Mouse (Mus musculus) adrenal gland, adult 8-10 months (tissue): ENCODE measurements at regions not wholly inside any gene's neighbourhood (a gene's known extent, or its start where the extent isn't known, plus 50 kb on each side); places are given as distances from the start of the nearest gene placed in this dataset.

ENCODE experiments used
- DNase-seq: peaks from one replicate; pipeline ENCODE4 v3.0.0; 2022

DNA sequence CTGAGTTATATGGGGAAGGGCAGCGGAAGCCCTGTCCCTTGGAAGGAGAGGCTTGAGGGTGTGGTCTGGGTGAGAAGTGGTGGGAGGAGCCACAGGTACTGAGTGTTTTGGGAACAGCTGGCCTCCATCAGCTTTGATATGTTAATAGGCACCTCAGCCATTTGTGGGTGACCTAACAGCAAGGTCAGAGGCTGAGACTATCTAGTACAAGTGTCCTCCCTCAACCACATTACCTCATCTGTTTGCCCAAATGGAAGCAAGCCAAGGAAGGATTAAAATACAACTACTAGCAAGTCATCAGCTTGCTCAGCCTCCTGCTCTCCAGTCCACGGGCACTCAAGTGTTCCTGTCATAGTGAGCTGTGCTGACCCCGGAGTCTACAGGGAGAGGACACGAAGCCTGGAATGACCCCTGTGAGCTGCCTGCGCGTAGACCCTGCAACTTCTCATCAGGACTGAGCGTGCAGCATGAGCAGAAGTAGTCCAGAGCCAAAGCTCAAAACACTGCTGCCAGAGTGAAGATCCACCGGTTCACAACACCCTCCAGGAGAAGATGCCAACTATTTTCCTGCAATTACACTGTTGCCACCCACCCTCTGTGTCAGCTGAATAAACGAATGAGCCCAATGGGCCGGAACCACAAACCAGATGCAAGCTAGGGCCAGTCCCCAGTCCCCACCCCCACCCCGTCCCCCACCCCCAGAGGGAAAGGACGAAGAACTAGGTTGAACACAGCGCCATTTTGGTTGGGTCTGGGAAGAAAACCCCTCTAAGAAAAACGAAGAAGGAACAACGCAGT, 239.6 kb downstream of the Qk start:
- peak; percentile 20 for DNase-seq

DNA sequence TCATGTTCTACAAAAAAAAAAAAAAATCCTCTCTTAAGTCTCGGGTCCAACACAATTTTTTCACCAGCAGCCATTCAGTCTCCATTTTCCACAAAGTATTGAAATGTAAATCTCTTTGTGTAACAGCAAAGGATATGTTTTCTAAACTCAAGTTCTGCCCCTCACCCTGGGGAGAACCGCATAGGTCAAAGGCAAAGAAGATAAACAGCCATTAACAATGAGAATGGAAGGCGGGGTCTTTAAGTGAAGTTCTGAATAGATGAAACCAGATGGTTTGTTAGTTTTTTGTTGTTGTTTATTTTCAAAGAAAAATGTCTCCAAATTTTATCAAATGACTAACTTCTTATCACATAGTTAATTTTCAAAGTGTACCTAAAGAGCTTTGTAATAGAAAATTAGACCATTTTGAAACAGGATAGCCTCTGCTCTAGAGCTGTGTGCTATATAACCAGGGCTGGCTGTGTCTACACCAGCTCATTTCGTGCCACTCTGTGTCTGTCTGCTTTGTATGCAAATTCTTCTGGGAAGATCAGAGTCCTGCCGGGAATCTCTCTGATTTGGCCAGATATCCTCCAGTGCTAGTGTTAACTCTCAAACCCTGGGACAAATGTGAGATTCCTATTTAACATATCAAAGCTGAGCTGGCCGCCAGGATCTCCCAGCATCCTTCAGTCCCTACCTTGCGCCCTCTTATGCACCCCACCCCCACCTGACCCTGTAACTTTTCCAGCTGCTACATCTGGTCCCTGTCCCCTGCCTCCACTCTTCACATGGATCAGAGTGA, 240.9 kb downstream of the Qk start:
- DNase-seq = no peak

DNA sequence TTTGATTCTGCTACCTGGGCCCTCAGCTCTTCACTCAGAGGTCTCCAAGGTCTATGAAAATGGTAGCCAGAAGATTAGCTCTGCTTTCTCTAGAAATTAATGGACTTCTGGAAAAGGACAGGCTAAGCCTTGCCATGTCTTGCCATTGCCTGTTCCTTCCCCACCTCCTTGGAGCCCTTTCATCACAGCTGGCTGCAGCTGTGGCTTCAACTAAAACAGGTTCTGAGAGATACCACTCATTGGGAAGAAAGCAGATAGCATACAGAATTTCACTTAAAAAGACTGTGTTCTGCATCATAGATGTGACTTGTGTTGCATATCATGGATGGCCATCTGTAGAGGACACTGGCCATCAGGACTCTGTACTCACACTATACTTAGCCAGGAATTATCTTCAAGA, 246.4 kb downstream of the Qk start:
- no peak for DNase-seq

DNA sequence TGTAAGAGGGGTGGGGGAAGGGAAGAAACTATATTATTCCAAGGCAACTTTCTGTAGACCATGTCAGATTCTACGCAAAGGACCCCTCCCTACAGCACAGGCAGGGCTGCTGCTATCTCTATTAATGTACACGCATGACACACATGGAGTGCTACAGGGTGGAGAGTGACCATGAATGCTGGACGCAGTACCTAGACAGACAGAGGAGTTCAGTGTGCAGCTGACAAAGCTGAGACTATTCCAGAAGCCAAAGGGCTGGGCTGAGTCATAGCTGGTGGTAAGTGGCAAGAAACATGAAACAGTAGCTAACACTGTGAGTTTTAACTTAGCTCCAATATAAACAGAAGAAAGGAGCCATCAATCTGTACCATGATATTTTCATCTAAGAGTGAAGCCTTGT, 250.4 kb downstream of the Qk start:
- DNase-seq = no peak

DNA sequence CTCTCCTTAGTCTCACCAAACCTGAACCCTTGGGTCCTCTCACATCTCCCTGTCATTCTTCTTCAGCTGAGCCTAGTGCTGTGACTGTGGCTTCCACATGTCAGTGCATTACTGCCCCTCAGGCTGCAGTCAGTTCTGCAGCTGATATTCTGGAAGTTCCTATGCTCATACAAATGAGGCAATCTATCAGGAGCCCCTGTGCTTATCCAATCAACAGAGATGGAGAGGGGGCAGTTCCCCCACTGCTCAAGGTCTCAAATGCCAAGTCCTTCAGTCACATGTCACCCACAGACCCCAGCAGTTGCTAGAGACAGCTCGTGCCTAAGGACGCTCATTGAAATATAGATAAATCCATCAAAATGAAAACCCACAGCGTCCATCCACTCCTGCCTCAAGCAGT, 254.5 kb downstream of the Qk start:
- DNase-seq = no peak

GRCm38 (mm10) chr17:10062546-10063100, 257.0 kb downstream of the Qk start:
- no peak for DNase-seq

DNA sequence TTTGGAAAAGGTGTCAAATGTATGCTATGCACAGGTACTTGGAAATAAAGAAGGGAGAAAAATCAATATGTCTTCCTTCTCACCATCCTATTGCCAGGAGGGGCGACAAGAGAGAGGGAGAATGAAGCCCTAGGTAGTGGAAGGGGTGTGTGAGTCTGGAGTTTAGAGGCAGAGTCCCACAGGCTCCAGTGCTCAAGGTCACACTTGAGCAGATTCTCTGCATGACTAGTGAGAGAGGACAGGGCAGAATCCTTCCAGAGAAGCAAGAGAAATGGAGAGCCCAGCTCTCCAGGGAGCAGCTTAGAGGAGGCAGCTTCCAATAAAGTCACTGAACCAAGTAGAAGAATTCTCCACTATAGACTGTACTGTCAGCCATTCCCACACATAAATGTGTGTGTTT, 261.9 kb downstream of the Qk start:
- no peak for DNase-seq

DNA sequence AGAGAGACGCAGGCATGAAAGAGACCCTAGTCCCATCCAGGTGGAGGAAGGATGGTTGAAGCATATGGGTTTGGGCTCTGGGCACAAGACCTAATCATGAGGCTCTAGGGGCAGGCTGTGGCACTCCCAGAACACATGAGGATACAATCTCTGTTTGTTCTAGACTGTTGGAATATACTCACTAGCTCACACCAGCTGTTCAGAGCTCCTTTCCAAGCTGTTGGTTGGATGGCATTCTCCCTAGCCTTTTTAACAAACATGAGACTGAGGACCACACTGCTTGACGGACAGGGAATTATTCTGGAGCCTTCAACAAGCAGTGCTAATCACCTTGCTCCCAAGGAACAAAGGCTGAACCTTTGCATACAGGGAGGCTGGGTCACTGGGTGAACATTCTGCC, 263.6 kb downstream of the Qk start:
- no peak for DNase-seq

- peak; percentile 73 for DNase-seq
Measured at GRCm38 (mm10) chr17:10054375-10054774, 265.3 kb downstream of the Qk start.

DNA sequence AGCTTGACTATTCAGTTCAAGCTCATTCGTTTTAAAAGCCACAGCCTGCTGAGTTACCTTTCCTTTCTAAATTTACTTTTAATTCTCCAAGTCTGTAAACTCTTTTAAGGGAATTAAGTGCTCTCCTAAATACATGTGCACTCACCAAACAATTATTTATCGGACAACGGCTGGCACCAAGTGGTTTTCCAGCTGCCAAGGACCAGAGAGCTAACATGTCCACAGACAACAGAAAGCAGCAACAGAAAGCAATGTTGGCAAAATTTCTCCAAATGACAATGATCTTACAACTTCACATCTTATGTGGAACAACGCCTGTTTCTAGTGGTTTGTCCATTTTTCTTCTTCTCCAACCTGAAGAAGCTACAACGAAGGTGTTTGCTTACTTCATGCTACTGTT, 275.3 kb downstream of the Qk start:
- no peak for DNase-seq

- DNase-seq = no peak
Measured at GRCm38 (mm10) chr17:10042042-10042652, 277.5 kb downstream of the Qk start.

GRCm38 (mm10) chr17:10040951-10041359, 278.7 kb downstream of the Qk start:
- DNase-seq = peak; percentile 29

DNA sequence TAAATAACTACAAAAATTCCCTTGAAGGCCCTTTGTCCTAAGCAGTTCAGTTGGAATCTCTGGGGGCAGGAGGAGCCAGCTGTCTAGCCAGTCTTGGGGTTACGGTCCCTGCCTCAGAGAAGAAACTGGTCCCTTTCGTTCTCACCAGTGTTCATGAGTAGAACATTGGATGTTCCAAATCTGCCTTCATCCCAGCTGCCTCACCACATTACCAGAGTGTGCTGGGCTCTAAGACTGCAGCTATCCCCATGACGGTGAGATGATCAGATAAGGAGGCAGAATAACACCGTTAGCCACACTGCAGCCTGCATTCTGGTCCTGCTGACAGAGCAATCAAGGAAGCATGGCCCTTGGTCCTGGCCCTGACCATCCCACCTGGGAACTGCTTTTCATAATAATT, 279.3 kb downstream of the Qk start:
- DNase-seq = no peak

DNA sequence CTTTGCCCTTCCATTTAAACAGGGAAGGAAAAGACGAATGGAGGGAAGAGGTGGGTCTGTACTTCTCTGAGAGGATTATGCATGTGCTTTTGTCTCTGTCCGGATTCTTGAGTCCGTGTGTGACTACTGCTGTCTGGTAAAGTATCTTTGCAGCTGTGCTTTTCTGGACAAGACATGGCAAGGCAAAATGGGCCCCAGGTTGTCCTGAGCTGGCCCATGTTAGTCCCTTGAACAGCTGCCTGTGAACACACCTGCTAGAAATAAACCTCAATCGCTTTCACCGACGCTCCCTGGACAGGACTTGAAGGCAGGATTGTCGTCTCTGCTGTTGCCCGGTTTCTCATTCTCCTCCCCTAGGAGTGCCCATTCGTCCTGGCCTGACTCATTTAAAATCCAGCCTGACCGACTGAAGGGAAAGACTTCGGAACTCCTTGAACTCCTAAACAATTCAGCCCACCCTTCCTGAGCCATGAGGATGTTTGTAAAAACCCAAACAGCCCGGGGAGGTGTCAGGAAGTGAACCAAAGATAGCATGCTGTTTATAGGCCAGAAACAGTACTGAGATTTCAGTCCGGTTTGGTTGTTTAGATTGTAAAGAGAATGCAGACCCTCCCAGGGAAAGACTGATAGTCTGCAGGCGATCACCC, 281.7 kb downstream of the Qk start:
- DNase-seq = no peak

DNA sequence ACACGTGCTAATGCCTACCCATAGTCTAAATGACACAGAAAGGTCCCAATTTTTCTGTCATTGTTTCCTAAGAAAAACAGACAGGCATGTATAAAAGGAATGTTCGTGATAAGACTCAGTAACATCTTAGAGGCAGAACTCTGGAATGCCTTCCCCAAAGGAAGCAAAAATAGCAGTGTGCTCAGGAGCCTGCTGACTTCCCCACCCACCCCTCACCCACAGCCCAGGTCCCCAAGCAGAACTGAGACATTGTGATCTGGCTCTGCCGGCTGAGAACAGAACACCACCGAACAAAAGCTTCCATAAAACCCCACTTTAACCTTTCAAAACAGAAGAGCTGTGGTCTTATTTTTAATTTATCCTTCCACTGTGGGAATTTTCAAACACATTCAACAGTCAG, 286.1 kb downstream of the Qk start:
- no peak for DNase-seq

- DNase-seq = no peak
Measured at GRCm38 (mm10) chr17:10031033-10031432, 288.6 kb downstream of the Qk start.

DNA sequence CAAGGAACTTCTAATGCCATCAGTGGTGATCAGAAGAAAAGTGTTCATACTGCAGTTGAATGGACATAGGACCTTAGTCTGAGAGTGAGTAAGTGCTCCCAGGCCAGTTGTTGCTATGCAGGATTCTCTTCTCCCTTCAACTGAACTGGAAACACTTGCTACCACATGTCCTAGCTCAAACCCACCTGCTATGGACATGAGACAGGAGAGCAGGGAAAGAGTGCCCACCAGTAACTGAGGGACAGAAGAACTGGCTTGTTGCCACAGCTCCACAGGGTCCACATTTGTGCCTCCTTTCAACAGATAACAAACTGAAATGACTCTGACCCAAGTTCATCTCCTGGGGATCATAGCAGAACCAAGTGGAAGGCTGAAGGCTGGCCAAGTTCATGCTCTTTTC, 292.9 kb downstream of the Qk start:
- no peak for DNase-seq

- DNase-seq = no peak
Measured at GRCm38 (mm10) chr17:10025212-10025611, 294.4 kb downstream of the Qk start.

GRCm38 (mm10) chr17:10024323-10024722, 295.3 kb downstream of the Qk start:
- no peak for DNase-seq

DNA sequence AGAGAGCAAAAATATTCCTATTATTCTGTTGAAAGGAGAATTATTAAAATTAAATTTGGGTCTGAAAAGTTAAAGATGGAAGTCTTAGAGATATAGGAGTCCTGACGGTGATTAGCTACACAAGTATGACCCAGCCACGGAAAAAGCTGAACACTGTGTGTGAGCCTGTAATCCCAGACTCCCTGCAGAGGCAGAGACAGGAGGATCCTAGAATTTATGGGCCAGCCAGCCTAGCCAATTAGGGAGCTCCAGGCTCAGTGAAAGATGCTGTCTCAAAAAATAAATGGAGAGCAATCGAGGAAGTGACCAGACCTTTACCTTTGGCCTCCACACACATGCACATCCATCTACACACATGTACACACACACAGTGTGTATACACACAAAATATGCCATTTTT, 307.5 kb downstream of the Qk start:
- no peak for DNase-seq

DNA sequence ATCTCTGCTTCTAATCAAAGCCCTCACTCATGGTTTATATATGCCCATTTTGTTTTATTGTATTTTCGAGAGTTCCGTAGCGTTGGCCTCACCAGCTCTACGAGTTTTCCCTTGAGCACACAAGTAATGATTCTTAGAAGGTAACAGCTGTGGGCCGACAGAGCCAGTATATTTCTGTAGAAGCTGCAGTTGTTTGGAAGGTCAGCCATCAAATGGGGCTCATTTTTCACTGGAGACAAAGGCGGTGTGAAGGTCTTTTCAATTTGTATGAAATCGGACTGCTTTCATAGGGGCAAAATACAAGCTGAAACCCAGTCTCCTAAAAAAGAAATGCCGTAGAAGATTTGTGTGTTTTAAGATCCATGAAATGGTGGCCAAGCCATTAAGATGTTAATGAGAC, 307.9 kb downstream of the Qk start:
- DNase-seq = no peak

DNA sequence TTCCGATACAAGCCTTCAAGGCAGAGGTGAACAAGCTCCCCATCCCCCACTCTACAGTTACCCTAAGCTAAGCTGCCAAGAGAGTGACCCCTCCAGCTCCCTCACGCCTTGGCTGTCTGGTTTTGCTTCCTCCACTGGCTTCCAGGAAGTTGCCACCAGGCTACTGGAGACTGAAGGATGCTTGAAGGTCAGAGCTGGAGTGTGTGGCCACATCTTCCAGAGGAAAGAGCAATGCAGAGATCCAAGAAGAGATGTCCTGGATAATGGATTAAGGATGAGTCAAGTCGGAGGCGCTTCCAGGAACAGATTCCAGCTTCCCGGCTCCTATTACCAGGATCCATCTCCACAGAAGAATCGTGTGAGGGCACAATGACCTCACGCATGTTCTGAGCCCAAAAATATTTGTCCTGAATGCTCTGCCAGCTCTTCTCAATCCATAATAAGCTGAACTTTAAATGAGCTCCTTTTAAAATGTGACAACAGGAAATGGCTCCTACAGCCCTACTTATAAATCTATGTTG, 318.5 kb downstream of the Qk start:
- DNase-seq = peak; percentile 54

GRCm38 (mm10) chr17:9995321-9995720, 324.3 kb downstream of the Qk start:
- DNase-seq = peak; percentile 26
